Mouse (Mus musculus): Measurements from ENCODE around the gene Aqp11. TPM values are rescaled to one million over a fixed set of nuclear protein-coding genes. Genes with fewer than 3 reads are reported as not detected.

The Aqp11 gene
- total RNA-seq, 4 experiments from 2014 or later = 1.8 to 6.1 (median 3.3) TPM

GRCm38 (mm10) chr7:97701106-97701505 lies 37.0 kb downstream of the Aqp11 start:
- DNase-seq = no peak

DNA sequence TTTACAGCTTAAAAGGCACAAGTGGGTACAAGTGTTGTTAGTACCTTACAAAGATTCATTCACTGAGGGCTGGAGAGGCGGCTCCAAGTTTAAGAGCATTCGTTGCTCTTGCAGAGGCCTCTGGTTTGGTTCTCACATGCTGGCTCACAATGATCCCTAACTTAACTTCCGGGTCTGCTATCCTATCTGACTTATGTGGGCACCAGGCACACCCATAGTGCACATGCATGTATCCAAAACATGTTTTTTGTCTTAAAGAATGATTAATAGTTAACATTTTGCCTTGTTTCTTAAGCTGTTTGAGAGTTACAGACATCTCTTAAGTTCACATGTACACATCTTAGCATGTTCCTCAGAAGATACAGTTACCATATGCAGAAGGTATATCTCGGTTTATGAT lies 37.9 kb downstream of the Aqp11 start:
- no peak for DNase-seq

GRCm38 (mm10) chr7:97696506-97697254 lies 41.4 kb downstream of the Aqp11 start, which contains the start of gene Clns1a:
Gene Clns1a (plus strand): TSS chr7:97696634.
- peak; percentile 88 for DNase-seq

- DNase-seq = no peak
These were observed 42.0 kb downstream of the Aqp11 start for GRCm38 (mm10) chr7:97696133-97696505.

DNA sequence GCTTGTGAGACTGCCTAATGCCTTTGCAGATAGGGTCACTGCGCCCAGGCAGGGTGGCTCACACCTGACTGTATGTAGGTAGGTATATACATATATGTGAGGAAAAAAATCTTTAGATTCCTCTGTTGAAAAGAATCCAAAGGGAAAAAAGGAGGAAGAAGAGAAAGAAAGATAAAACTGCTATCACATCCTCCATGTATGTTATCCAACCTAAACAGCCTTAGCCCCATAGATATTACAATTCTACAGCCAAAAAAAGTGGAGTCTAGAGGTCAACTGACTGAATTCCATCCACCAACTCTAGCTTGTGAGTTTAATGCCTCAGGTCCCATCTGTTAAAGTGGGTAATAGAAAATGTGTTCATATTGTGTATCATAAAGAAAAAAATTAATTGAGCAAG lies 42.6 kb downstream of the Aqp11 start:
- no peak for DNase-seq

DNA sequence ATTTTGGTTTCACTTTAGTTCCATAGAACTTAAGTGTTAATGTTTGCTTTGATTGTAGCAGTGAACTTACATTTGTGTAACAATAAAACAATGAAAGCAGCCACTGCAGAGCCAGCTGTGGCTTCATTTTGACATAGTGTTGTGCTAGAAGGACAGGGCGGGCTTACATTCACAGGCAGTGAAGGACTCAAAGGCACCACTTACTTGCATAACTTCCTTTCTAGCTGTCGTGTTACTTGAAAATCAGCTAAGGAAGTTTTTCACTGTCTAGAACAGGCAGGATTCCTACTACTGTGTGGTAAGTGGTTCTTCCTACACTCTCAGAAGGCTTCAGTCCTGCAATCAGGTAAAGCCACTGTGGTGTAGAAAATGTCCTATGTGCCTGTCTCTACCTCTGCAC lies 50.3 kb downstream of the Aqp11 start:
- DNase-seq = no peak

DNA sequence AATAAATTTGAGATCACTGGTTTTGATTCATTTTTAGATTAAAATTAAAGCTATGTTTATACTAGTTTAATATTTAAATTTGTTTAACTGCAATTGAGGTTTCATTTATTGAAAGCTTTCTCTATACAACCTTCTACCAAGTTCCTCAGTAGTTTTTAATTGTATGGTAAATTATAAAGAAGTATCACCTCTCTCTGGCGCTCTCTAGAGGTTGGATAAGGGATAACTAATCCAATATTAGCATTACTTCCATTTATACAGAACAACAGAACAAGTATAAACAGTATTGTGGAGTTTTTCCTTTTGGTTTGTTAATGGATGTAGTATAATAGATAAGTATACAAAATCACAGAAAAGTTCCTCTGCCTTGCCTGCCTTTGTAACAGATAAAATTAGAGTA lies 58.9 kb downstream of the Aqp11 start:
- no peak for DNase-seq

Other genes with a start within 250 kb of the Aqp11 start
- gene Aamdc, start 158.8 kb downstream of the Aqp11 start, total RNA-seq (2022) = 10 to 100 TPM; 33.5 to 41.6 (median 35.7) TPM
- gene Rsf1, start 158.4 kb downstream of the Aqp11 start, total RNA-seq (2022) = 10 to 100 TPM; 23.9 to 37.7 (median 31.4) TPM
- 10 to 100 TPM; 54.5 to 66.7 (median 63.1) TPM for gene Clns1a, start 41.7 kb downstream of the Aqp11 start, total RNA-seq (2022)
- gene Pak1, start 50.3 kb upstream of the Aqp11 start, total RNA-seq (2022) = 10 to 100 TPM; 15.8 to 35.1 (median 27.8) TPM
- gene Gdpd4, start 181.7 kb upstream of the Aqp11 start, total RNA-seq (2022) = not detected

Data from adrenal gland, adult 8-10 months (tissue).